Comparison of ENCODE assay signal across 9 mouse cellular contexts in the genomic region with DNA sequence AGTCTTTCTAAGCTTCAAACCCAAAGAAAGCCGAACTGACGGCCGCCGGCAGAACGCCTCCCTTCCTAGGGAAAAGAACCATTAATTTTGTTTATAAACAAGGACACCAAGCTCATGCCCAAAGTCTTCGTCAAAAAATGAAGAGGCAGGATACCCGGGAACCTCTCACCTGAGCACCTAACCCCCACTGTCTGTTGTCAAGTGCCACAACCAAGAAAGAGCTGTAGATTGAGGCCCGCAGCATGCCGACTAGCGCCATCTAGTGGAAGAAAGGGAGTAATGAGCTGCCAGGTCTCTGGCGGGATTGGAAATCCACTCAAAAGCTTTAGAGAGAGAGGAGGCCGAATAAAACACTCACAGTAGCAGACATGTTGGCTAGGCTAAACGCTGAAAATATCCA.
DNase-seq lines count a peak whose midpoint lies in the region; TF ChIP-seq lines count a peak whose summit lies in the region.
"Had no signal": no experiment of that assay in that cellular context is flagged by ENCODE, and none has a peak within 500 bp of the region (broad histone marks: within the 10 kb centered on the region; RNA-seq: fewer than 3 reads in every experiment).

No protein-coding gene starts in this region.

- 38% methylated on average over 13 of the region's 13 CpGs for WGBS in heart, adult 2 months

- H3K4me2 ChIP-seq in CH12.LX (ENCODE audit: insufficient read depth, low read depth, poor library complexity, severe bottlenecking) = no peak overlapping the region
- H3K4me2 ChIP-seq: limb, embryonic 15.5 days had no signal

- TF ChIP-seq CTCF in heart, adult 2 months (IDR thresholded peaks at IDR 0.05) = peak; percentile 92
- TF ChIP-seq CTCF in CH12.LX (conservative IDR thresholded peaks at IDR 0.05 in 1 of 2, IDR thresholded peaks at IDR 0.05 in 1 of 2; ENCODE audit: low read depth in 2 of 2, low read length in 2 of 2) = peak; percentile 68 to 91

- no peaks in the 10 kb centered on the region for H3K4me1 ChIP-seq in heart, adult 2 months (ENCODE audit: control insufficient read depth, insufficient read depth, low read length)
- H3K4me1 ChIP-seq in CH12.LX (ENCODE audit: control insufficient read depth in 1 of 2, insufficient read depth in 2 of 2) = peaks cover 0 to 2% of the 10 kb centered on the region in 2 experiments; a peak in 1 of 4 replicates
- H3K4me1 ChIP-seq: limb, embryonic 15.5 days had no signal

- H3K9ac ChIP-seq in heart, adult 2 months (ENCODE audit: low read depth, low read length) = no peak overlapping the region
- no peak overlapping the region for H3K9ac ChIP-seq in CH12.LX (ENCODE audit: insufficient read depth, low read depth)
- H3K9ac ChIP-seq: limb, embryonic 15.5 days had no signal

- no peaks in the 10 kb centered on the region for H3K27me3 ChIP-seq in heart, adult 2 months (ENCODE audit: control insufficient read depth, insufficient read depth, low read length)
- no peaks in the 10 kb centered on the region for H3K27me3 ChIP-seq in CH12.LX (replicated peaks)
- H3K27me3 ChIP-seq: limb, embryonic 15.5 days had no signal

- peak; percentile 43 to 51 for DNase-seq in heart, adult 2 months
- DNase-seq in heart, postnatal 25 days (ENCODE audit: low spot score) = no peak
- peak; percentile 70 for DNase-seq in CH12.LX (ENCODE audit: extremely low read depth)
- DNase-seq in c-Kit-positive CD71-positive TER-119-negative erythroid progenitor cells, embryonic 14.5 days (ENCODE audit: low read depth) = peak; percentile 27
- peak; percentile 7 to 73 for DNase-seq in frontal cortex, adult 2 months (ENCODE audit: extremely low spot score in 1 of 2, low spot score in 1 of 2)
- peak; percentile 27 to 49 for DNase-seq in layer of hippocampus, postnatal 14 days (ENCODE audit: low spot score in 2 of 2)
- DNase-seq in naive thymus-derived CD4-positive, alpha-beta T cell, adult 2 months (ENCODE audit: low read depth) = peak; percentile 79
- DNase-seq in thymus, adult 18-20 months = peak; percentile 12 to 28

- no peaks in the 10 kb centered on the region for H3K79me2 ChIP-seq in heart, adult 2 months (replicated peaks; ENCODE audit: control insufficient read depth, insufficient read depth, low read length)
- H3K79me2 ChIP-seq in CH12.LX (replicated peaks; ENCODE audit: control insufficient read depth, extremely low read depth, insufficient read depth, poor library complexity, severe bottlenecking) = no peaks in the 10 kb centered on the region

- peak; percentile 44; the same call in 1 of the 2 replicates for TF ChIP-seq EP300 in heart, adult 2 months (IDR thresholded peaks at IDR 0.05; ENCODE audit: insufficient read depth, low read depth, low read length)
- no peak for TF ChIP-seq EP300 in CH12.LX (IDR thresholded peaks at IDR 0.05; ENCODE audit: low read length)

- peak; percentile 82 for TF ChIP-seq RAD21 in CH12.LX (IDR thresholded peaks at IDR 0.05; ENCODE audit: low read depth, low read length)

- H3K4me3 ChIP-seq in heart, adult 2 months = no peak overlapping the region
- no peak overlapping the region for H3K4me3 ChIP-seq in CH12.LX (replicated peaks in 1 of 3; ENCODE audit: low read depth in 2 of 3, low read length in 2 of 3, poor library complexity in 1 of 3)
- H3K4me3 ChIP-seq: limb, embryonic 15.5 days had no signal

- TF ChIP-seq POLR2A in heart, adult 2 months (IDR thresholded peaks at IDR 0.05; ENCODE audit: insufficient read depth, low read depth, low read length) = no peak
- no peak for TF ChIP-seq POLR2A in CH12.LX (IDR thresholded peaks at IDR 0.05; ENCODE audit: low read depth, low read length)

- intact Hi-C loops in heart, adult 2 months (cut with DNase I) = loop anchor here (1.0 to 2.0 kb wide), 2 partner anchors 231 to 451 kb away; partner anchors contain the start of gene Egr2
- intact Hi-C loops in heart, postnatal 25 days (cut with DNase I) = loop anchor here (1.0 kb wide), 1 partner anchor 451 kb away; no protein-coding TSS in a partner anchor

- in situ Hi-C loops in CH12.LX (cut with MboI; ENCODE audit: low pct_ligation_motif_present, low pct_unique_long_range_greater_than_20kb, low sequenced_read_pairs) = no loop called here

- H3K27ac ChIP-seq in heart, adult 2 months = no peak overlapping the region
- no peak overlapping the region for H3K27ac ChIP-seq in CH12.LX (ENCODE audit: insufficient read depth, low read depth)
- H3K27ac ChIP-seq: limb, embryonic 15.5 days had no signal

- dilution Hi-C loops in CH12.LX (cut with MboI; ENCODE audit: extremely low pct_ligation_motif_present, extremely low pct_unique_long_range_greater_than_20kb, low sequenced_read_pairs) = no loop called here

- H3K36me3 ChIP-seq in heart, adult 2 months (ENCODE audit: control insufficient read depth, insufficient read depth, low read length) = no peaks in the 10 kb centered on the region
- H3K36me3 ChIP-seq in CH12.LX (replicated peaks in 1 of 2; ENCODE audit: control insufficient read depth in 1 of 2, insufficient read depth in 1 of 2, low read length in 1 of 2) = peaks cover 0 to 3% of the 10 kb centered on the region in 2 experiments
- H3K36me3 ChIP-seq: limb, embryonic 15.5 days had no signal

- peaks cover 4% of the 10 kb centered on the region for H3K9me3 ChIP-seq in CH12.LX (replicated peaks; ENCODE audit: low read length)
- H3K9me3 ChIP-seq: limb, embryonic 15.5 days had no signal

TF ChIP-seq in CH12.LX, 34 proteins besides CTCF, POLR2A, EP300 and RAD21:
- TF ChIP-seq IRF4 (IDR thresholded peaks at IDR 0.05; ENCODE audit: low read depth, low read length) = no peak
- TF ChIP-seq SMC3 (IDR thresholded peaks at IDR 0.05; ENCODE audit: low read depth, low read length) = peak; percentile 86
- TF ChIP-seq ZC3H11A (IDR thresholded peaks at IDR 0.05; ENCODE audit: low read depth, low read length) = peak; percentile 55
